Mouse (Mus musculus): ENCODE measurements around the gene Ide.
A peak's percentile ranks its signal among the peaks of the same experiment; 100 is the strongest.

Ide gene

DNA sequence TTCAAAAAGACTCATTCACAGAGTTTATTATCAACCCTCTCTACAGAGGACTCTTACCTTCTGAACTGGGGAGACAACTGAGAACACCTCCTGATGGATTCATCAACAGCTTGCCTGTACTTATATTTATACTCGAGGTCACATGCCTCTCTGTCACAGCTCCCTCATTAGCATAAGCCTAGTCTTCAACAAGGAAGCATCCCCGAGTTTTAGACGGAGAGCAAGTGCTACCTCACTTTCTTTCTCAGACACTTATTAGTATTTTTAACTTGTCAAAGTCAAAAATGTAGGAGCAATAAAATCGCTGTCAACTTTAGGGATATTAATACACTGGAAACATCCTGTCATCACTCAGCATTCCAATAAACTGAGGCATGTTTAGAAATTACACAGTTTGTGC is at the start of gene Ide:
Gene Ide (minus strand): TSS at position 101 of the 400 bp plus-strand sequence.
- DNase-seq = no peak

DNA sequence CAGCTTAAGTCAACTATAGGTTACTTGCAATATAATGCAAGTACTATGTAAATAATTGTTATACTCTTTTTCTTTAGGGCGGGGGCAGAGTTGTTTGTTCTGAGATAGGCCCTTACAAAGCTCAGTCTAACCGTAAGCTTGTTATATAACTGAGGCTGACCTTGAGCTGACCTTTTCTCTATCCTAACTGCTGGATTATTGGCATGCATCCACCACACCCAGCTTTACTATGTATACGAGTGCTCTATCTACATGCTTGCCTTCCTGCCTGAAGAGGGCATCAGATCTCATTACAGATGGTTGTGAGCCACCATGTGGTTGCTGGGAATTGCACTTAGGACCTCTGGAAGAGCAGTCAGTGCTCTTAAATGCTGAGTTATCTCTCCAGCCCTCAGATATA is 48.5 kb upstream of the Ide start:
- DNase-seq = no peak

DNA sequence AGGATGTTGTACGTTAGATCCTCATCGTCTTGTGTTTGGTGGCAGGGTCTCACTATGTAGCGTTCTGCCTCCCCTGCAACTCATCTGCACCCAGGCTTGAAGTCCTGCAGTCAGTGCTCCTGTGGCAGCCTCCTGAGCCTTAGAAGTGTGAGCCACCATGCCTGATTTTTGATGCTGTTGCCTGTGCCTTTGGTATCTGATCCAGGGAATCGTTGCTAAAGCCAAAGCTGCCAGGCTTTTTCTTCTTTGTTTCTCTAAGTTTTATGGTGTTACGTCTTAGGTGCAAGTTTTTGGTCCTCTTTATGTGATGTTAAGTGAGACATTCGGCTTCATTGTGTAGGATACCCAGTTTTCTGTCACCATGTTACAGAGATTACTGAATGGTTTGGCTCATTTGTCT is 41.2 kb upstream of the Ide start:
- no peak for DNase-seq

DNA sequence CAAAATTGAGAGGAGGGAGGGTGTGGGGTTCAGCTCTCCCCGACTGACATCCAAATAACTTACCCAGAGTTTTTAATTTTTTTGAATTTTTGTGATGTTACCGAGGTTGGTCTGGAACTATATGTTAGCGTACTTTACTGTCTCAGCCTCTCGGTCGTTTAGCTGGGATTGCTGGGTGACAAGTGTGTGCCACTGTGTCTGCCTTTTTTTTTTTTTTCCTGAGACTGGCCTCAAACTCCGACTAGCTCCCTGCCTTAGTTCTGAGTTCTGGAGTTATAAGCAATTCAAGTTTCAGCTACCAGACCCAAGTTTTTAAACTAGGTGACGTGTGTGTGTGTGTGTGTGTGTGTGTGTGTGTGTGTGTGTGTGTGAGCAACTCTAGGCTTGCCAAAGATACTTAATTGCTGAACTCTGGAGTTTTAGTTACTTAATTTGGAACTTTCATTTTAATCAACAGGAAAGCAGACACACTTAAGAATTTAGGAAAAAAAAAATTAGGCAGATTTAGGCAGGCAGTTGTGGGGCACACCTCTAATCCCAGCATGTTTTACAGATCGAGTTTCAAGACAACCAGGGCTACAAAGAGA is 39.8 kb upstream of the Ide start:
- no peak for DNase-seq

DNA sequence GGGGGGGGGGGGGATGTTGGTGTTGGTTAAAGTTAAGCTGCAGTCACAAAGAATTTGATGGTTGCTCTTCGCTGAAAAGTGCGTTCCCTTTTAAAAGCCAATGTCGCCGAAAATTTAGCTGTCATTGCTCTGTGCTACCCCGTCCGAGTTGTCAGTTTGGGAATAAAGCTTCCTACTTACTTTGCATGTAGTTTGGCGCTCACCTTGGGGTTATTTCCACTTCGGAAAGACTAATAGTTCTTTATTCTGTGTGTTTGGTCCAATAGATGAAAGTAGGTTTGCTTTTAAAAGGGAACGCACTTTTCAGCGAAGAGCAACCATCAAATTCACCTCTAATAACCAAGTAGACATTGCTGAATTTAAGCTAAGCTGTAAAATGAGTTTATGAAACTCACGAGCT is 39.2 kb upstream of the Ide start:
- no peak for DNase-seq

DNA sequence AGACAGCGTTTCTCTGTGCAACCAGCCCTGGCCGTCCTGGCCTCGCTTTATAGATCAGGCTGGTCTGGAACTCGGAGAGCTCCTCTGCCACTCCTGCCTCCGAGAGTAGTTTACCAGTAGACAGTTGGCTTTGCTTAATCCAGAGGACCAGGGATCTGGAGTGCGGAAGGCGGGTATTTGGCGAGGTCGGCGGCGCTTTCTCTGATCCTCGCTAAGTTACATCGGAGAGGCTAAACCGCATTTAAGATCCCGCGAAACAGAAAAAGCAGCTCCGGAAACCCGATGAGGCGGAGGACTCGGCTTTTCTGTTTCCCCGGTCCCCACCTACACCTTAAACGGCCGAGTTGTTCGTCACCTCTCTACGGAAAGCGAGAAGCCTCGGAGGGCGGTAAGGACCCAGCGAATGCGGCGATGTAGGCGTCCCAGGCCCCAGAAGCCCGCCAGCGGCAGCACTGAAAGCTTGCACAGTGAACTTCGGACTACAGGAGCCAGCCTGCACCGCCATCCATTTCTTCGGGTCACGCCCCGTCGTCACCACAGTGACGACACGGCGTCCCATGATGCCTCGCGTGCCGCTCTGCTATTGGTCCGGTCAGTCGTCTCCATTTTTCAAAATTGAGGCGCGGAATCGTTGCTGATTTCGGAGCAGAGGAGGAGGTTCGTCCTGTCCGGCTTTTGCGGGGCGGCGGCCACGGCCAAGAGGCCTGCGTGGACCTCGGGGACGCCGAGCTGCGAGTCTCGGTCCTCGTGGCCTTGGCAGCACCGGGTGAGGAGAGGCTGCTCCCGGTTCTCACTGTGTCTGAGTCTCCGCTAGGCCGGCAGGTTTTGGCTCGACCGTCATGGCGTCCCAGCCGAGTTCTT is 38.3 kb upstream of the Ide start, which contains the start of gene Kif11:
Gene Kif11 (plus strand): TSS at position 649 of the 861 bp plus-strand sequence.
- DNase-seq = peak; percentile 97

DNA sequence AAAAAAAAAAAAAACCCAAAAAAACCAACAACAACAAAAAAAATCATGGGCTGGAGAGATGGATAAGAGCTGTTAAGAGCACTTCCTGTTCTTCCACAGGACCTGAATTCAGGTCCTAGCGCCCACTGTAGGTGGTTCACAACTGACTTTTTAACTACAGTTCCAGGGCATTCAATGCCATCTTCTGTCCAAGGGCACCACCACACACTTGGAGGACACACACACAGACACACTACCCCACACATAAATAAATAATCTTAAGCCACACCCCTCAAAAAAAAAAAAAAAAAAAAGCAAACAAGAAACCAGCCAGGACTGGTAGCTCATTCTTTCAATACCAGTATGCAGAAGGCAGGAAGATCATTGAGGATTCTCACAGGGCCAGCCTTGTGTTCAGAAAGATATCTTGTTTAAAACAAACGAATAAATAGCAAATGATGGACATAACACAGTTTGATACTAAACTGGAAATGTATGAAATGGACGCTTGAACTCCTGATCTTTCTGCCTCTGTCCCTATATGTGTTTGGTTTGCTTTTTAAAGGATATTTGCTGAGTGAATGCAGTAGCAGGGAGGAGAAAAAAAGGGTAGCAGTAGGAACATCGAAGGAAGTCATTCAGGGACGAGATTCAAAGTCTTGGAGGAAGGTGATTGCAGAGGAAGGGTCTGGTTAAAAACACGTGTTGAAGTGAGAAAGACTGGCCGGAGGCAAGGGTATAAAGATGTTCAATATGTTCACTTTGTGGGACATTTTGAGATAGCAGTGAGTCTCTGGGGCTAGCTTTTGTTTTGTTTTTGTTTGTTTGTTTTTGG is 37.5 kb upstream of the Ide start:
- no peak for DNase-seq

DNA sequence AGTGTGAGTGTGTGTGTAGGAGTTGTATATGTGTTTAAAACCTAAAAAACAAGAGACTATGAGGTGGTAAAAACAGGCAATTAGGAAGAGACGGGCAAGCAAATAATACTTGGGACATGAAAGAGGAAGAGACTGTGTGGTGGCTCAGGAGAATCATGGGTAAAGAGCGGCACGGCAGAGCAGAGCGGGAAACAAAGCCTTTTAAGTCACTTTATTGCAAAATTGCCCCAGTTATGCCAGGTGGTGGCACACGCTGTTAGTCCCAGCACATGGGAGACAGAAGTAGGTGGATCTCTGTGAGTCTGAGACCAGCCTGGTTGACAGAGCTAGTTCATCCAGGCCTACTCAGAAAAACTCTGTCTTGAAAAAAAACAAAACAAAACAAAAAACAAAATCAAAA is 32.7 kb upstream of the Ide start:
- no peak for DNase-seq

DNA sequence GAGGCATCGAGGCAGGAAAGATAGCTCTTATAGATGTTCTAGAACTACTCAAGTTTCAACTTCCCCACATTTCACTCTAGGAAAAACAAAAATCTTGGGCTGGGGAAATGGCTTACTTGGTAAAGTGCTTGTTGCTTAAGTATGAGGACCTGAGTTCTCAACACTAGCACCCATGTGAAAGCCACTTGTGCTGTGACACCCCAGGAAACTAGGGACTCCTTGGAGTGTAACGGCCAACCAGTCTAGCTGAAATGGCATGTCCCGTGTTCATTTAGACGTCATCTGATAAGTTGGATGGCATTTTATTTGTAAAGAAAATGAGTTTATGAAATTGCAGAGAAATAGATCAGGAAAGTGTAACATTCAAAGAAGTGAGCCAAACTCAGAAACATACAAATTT is 32.3 kb upstream of the Ide start:
- no peak for DNase-seq

DNA sequence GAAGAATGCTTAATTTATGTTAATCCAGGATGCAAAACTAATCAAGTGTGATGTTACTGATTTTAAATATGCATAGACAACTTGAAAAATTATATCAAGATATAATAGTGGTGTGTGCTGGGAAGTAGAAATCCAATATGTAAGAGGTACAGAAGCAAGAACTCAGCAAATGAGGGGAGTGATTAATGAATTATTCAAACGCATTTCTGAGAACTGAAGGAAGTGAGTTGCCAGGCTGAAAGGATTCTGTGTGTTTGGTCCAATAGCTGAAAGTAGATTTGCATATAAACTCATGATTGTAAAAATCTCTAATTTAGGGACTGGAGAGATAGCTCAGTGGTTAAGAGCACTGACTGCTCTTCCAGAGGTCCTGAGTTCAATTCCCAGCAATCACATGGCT is 31.3 kb upstream of the Ide start:
- DNase-seq = no peak

DNA sequence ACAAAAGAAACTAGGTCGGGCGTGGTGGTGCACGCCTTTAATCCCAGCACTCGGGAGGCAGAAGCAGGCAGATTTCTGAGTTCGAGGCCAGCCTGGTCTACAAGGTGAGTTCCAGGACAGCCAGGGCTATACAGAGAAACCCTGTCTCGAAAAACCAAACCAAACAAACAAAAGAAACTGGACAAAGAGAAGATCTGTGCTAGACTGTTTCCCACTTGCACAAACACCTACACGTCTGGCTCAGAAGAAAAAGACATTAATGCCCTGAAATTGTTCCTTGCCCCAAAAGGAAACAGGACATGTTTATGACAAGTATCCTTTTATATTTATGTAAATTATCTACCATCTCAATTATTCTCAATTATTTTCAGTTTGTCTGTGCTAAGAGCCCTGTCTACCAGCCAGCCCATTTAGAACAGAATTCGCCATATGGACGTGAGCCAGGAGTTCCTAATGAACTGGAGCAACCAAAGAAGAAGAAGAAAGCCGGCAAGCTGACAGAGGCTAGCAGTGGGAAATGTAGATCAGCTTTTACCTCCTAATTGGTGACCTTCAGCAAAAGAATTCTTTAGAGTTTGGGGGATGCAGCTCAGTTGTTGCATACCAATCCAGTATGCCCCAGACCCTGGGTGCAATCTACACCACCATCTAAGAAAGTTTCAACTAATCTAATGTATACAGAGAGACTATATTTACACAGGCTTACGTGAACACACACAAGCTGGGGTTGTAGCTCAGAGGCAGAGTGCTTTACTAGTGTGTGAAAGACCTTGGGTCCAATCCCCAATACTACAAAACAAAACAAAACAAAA is 25.7 kb upstream of the Ide start:
- no peak for DNase-seq

DNA sequence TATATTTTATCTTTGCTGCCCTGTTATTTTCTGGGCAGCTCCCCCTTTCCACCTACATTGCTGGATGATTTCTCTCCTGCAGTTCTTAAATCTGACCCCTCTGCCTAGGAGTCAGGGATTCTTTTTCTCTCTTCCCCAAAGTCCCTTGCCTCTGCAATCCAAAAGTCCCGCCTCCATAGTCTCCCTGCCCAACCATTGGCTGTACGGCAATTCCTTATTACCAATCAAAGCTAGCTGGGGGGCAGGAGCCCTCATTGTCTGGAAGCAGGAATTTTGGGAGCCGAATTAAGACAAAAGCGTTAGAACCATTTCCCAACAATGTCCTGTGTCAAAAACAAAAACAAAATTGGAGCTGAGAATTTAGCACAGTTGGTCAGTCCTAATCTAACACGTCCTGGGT is 24.9 kb upstream of the Ide start:
- DNase-seq = no peak

DNA sequence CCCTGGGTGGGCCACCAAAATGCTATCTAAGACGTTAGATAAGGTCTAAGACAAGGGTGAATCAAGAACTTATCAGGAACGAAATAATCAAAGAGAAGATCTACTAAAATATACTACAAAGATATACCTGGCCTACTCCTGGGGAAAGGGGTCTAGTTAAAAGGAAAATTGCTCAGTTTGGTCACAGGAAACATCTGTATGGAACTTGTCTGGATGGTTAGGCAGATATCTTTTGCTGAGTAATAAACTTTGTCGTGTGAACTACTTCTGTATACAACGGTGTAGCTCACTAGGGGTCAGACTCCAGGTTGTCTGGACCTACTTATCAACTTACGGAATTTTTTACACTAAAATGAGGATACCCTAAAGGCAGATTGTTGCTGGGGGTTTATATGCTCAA is 22.4 kb upstream of the Ide start:
- no peak for DNase-seq

DNA sequence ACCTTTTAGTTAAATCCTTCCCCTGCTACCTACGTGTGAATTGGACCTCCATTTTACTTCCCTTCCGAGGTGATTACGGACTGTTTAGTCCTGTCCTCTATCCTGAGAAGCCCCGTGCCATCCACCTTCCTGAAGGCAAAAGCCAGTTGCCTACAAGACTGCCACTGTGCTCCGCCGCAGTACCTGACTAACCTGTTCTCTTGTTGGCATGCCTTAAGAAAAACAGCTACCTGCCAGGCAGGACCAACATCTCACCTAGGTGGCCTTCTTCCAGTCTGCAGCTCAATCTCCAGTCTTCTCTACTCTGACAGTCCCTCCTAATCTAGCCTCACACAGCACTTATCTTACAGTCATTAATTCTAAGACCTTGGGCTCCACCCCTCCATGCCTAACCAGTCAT is 15.7 kb upstream of the Ide start:
- DNase-seq = no peak

DNA sequence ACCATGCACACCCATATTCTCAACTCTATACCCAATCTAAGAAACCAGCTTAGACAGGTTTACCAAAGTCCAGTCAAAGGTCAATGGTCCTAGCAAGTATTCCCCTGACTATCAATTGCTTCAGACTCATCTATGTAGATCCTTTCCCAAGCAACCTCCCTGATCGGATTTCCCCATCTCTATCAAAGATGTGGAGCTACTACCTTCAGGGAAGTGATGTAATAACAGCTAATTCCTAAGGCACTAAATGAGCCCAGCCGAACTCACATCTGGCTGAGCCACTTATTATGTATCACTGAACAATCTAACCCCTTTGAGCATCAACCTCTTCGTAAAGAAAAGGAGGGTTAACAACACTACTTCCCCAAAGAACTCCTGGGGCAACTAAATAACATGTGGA is 15.1 kb upstream of the Ide start:
- no peak for DNase-seq

DNA sequence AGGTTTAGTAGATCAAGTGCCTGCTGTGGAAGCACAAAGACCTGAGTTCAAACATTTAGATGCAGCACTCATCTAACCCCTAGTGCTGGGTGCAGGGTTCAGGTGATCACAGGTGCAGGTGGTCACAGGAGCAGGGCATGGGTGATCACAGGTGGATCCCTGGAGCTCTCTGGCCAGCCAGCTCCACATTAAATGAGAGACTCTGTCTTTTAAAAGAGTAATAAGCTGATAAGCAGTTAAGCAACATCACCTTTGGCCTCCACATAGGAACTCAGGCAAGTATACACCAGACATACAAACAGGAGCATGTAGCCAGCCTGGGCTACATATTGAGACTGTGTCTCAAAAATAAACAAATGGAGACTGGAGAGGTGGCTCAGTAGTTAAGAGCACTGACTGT is 11.3 kb upstream of the Ide start:
- no peak for DNase-seq

DNA sequence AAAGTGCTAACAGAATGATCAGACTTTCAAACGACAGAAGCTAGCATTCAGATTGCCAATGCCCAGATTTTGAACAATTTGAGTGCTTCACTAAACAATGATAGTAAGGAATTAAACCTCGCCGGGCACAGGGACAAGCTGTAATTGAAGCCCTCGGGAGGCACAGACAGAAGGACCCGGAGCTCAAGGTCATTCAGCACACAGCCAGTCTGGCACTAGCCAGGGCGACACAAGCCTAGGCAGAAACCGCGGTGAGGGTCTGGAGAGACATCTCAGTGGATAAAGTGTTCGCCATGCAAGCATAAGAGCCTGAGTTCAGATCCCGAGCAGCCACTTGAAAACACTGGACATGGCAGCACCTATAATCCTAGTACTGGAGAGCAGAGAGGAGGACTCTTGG is 10.7 kb upstream of the Ide start:
- no peak for DNase-seq

DNA sequence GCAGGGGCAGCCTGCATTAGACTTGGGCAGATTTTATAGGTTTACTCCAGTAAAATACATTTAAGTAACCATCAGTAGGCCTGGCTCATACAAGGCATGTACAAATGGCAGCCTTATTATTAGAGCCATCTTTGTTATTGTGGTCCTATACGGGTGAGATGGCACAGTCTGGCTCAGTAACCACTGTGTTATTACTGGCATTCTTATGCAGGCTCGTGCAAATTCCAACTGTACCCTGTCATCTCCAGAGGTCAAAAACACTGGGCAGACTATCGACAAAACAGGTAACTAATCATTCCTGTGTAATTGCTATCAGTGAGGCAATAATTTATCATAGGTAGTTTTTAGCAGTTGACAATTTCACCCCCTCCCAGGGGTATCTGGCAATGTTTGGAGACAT is 8.6 kb upstream of the Ide start:
- DNase-seq = no peak

DNA sequence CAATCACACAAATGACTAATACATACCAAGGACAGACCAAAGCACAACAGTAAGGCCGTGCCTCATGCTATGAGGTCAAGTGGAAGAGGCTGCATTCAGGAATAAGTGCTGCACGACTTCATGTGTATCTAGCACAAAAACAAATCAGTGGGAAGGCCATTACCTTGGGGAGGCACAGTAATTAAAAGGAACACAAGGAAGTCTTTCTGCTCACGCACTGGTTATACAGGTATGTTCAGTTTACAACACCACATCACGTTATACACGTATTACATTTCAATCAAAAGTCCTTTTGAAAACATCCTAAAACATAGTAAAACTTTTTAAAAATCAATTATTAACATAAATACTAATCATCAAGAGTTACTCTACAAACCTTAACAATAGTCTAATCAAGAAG is 6.2 kb upstream of the Ide start:
- no peak for DNase-seq

DNA sequence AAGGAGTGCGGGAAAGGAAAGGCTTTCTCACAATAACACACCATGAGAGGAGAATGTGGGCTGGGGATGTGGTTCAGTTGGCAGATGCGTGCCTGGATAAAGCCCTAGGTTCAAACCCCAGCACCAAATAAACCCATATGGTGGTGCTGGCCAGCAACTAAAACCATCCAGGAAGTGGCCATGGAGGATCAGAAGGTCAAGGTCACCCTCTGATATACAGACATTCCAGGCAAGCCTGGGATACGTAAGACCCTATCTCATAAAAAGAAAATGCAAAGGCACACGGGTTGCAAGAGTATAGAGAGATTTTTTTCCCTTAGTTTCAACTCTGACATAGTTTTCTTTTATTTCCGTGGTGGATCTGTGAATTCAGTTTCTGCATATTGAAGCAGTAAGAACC is 3.3 kb upstream of the Ide start:
- no peak for DNase-seq

DNA sequence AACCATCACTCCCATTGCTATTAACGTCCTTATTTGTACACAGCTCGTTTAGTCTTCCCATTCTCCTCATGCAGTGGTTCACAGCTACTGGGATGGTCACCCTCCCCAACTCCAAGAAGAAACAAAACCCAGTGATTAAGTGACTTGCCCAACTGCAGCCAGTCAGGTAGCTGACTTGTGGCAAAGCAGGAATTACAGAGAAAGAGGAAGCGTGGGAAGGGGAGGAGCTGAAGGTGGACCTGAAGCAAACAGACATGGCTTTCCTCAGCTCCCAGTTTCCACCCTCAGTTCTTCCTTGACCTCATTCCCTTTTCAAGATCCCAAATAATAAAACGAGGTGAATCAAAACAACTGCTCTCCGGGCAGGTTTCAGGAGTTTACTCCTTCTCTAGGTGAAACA is 2.8 kb upstream of the Ide start:
- no peak for DNase-seq

DNA sequence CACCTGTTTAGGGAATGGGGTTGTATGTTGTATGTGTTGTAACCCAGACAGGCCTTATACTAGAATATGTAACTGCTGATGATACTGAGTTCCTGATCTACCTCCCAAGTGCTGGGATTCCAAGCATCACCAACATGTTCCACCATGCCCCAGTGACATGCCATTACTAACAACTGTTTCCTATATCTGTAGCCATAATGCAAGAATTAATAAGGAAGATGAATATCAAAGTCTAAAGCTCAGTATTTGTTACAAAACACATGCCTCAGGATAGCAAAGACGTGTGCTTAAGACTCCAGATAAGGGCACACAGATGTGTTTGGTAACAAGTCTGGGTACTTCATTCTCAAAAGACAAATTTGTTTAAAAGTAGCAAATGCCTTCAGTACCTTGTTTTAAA is 2.3 kb downstream of the Ide start:
- no peak for DNase-seq

DNA sequence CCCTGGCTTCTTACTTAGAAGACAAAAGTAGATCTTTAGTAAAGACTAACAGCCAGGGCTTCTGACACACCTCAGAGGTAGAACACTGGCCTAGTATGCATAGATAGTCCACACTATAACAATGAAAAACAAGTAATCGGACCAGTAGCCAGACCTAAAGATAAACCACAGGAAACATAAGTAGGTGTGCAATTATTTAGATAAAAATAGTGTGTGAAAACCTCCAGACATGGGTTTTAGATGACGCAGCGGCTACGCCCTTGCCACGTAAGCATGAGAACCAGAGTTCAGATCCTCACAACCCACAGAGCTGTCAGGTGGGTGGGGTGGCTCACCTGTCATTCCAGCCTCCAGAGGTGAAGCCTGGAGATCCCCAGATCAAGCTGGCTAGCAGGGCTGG is 4.3 kb downstream of the Ide start:
- DNase-seq = no peak

All from kidney, adult 11 months (tissue).